Mouse (Mus musculus) intestine, embryonic 14.5 days (tissue): ENCODE measurements at regions not wholly inside any gene's neighbourhood (a gene's known extent, or its start where the extent isn't known, plus 50 kb on each side); places are given as distances from the start of the nearest gene placed in this dataset.

Experiments used
- ATAC-seq: fragments of 200-750 bp; cut with Nextera tagmentation; replicated peaks from 2 replicates; pipeline ENCODE4 v1.8.0; 2017; ENCODE audit warnings: low read depth, moderate number of reproducible peaks, moderate TSS enrichment, moderate library complexity; ENCODE audit not compliant: low FRiP score, low TSS enrichment
- DNase-seq: peaks from one replicate; pipeline ENCODE4 v3.0.0-alpha.2; 2018; ENCODE audit warnings: low spot score
- H3K27ac ChIP-seq: fragments of 300-500 bp; sonication (generic); 2 replicates; pipeline ENCODE4 v1.5.1; 2014; ENCODE audit warnings: low read depth, mild to moderate bottlenecking, control low read depth
- H3K27me3 ChIP-seq: fragments of 300-500 bp; sonication (generic); replicated peaks from 2 replicates; pipeline ENCODE4 v1.6.1; 2014; ENCODE audit warnings: low read length, control low read depth; ENCODE audit not compliant: control insufficient read depth, insufficient read depth
- H3K36me3 ChIP-seq: fragments of 300-500 bp; sonication (generic); 2 replicates; pipeline ENCODE4 v1.6.1; 2014; ENCODE audit warnings: low read length, control low read depth; ENCODE audit not compliant: control insufficient read depth, insufficient read depth
- H3K4me1 ChIP-seq: fragments of 300-500 bp; sonication (generic); replicated peaks from 2 replicates; pipeline ENCODE4 v1.6.1; 2014; ENCODE audit warnings: low read length, control low read depth, mixed read lengths; ENCODE audit not compliant: control insufficient read depth, insufficient read depth
- H3K4me2 ChIP-seq: fragments of 300-500 bp; sonication (generic); 2 replicates; pipeline ENCODE4 v1.6.1; 2014; ENCODE audit warnings: low read length
- H3K4me3 ChIP-seq: fragments of 300-500 bp; sonication (generic); 2 replicates; pipeline ENCODE4 v1.5.1; 2014; ENCODE audit warnings: low read depth, low read length, control low read depth, mixed read lengths
- H3K9ac ChIP-seq: fragments of 300-500 bp; sonication (generic); 2 replicates; pipeline ENCODE4 v1.6.1; 2014; ENCODE audit warnings: mild to moderate bottlenecking, low read length
- H3K9me3 ChIP-seq: fragments of 300-500 bp; sonication (generic); 2 replicates; pipeline ENCODE4 v1.6.1; 2016; ENCODE audit warnings: low read length, control low read depth; ENCODE audit not compliant: control insufficient read depth
- WGBS: fragments of 180-500 bp; shearing (Covaris S2); extraction: QIAGEN DNeasy Blood & Tissue Kit; methylation state at CpG from one replicate; pipeline ENCODE4 v1.1.7; 2014; 5-methylcytosine and 5-hydroxymethylcytosine counted together

DNA sequence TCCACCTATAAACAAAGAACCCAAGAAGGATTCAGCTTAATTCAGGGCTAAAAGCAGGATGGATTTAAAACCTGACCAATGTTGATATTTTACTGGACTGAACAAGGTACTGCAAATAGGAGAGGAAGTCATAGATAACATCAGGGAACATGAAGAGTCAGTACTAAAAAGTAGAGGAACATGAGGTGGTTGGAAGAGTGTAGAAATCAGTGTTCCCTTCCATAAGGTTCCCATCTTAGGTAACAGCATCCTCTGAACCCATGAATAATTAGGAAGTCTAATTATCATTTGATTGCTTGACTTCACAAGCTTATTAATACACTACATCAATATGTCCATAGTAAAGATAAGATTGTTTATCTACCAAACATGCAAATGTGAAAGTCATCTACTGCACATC lies 277.8 kb upstream of the Ngly1 start:
- no peak overlapping the region for H3K27ac ChIP-seq
- H3K36me3 ChIP-seq: no peaks in the 10 kb centered on the region
- H3K9ac ChIP-seq: no peak overlapping the region
- no peak overlapping the region for H3K4me3 ChIP-seq
- no peak overlapping the region for H3K4me2 ChIP-seq
- no peaks in the 10 kb centered on the region for H3K27me3 ChIP-seq
- no peaks in the 10 kb centered on the region for H3K4me1 ChIP-seq
- ATAC-seq: no peak
- no peak for DNase-seq
- H3K9me3 ChIP-seq: no peaks in the 10 kb centered on the region

DNA sequence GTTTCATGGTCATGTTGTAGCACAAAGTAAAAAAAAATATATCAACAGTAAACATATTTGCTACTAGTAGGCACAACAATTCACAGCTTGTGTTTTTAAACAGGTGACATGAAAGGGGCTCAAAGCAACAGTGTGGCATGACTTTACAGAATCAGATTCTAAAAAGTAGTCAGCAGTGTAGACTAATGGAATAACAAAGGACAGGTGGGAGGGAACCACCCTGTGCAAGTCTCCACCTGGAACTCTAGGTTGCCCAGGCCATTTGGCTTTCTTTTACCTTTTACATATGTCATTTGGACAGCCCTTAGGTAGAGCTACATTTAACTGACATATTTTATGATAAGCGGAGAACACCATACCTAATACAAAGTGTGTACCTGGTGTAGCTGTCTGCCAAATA lies 271.7 kb upstream of the Ngly1 start:
- Histone ChIP-seq H3K4me2 (no peak overlapping the region), H3K27me3 (no peaks in the 10 kb centered on the region), H3K9ac (no peak overlapping the region), H3K9me3 (no peaks in the 10 kb centered on the region), H3K4me3 (no peak overlapping the region), H3K36me3 (no peaks in the 10 kb centered on the region), H3K4me1 (no peaks in the 10 kb centered on the region), H3K27ac (no peak overlapping the region)
- ATAC-seq (no peak), DNase-seq (no peak)
- 96% methylated on average over 1 of the region's 1 CpGs for WGBS

DNA sequence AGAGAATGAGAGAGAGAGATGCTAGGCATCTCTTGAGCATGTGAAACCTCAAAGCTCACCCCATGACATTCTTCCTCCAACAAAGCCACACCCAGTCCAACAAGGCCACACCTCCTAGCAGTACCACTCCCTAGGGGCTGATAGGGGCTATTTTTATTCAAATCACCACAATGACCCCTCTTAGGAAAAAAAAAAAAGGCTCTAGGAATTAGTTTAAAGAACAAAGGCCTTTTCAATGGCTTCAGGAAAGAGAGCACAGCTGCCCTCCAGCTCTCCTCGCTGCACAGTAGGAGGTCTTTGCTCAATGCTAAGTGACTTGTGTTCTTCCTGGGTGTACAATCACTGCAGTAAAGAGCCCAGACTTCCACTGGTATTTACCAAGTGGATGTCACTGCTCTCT lies 270.8 kb upstream of the Ngly1 start:
- no peak for DNase-seq
- H3K36me3 ChIP-seq: no peaks in the 10 kb centered on the region
- H3K27me3 ChIP-seq: no peaks in the 10 kb centered on the region
- ATAC-seq: no peak
- WGBS: 32% methylated on average over 1 of the region's 1 CpGs
- no peaks in the 10 kb centered on the region for H3K4me1 ChIP-seq
- H3K4me3 ChIP-seq: no peak overlapping the region
- H3K4me2 ChIP-seq: no peak overlapping the region
- no peaks in the 10 kb centered on the region for H3K9me3 ChIP-seq
- no peak overlapping the region for H3K27ac ChIP-seq
- H3K9ac ChIP-seq: no peak overlapping the region

DNA sequence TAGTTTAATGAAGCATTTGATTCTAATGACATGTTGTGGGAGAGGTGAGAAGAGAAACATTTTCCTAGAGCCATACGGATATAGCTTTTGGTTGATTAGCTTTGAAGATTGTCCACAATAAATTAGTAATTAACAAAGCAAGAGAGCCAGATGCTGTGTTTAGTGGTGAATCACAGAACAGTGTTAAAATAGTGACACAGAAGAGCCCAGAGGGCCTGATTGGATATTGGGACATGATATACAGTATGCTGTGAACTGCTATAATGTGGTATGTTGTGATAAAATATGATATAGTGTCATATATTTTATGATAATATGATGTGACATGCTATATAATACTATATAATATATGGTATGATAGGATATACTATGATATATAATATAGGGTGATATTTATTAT lies 243.7 kb upstream of the Ngly1 start:
- Histone ChIP-seq H3K27ac (no peak overlapping the region), H3K36me3 (no peaks in the 10 kb centered on the region), H3K4me3 (no peak overlapping the region), H3K4me1 (no peaks in the 10 kb centered on the region), H3K9ac (no peak overlapping the region), H3K9me3 (no peaks in the 10 kb centered on the region), H3K27me3 (no peaks in the 10 kb centered on the region), H3K4me2 (no peak overlapping the region)
- 85% methylated on average over 1 of the region's 1 CpGs for WGBS
- ATAC-seq (no peak; the same call in 1 of the 2 replicates), DNase-seq (no peak)

DNA sequence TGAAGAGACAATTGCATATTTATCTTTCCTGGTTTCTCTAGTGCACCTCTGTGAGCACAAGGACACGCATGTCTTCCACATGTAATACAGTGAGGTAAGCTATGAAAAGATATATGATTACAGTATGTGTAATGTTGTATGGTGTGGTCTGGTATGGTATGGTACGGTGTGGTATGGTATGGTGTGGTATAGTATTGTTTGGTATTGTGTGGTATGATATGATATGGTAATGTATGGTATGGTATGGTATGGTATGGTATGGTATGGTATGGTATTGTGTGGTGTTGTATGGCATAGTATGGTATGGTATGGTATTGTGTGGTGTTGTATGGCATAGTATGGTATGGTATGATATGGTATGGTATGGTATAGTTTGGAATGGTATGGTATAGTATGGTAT lies 242.1 kb upstream of the Ngly1 start:
- Histone ChIP-seq H3K4me2 (no peak overlapping the region), H3K4me3 (no peak overlapping the region), H3K27ac (no peak overlapping the region), H3K9ac (no peak overlapping the region), H3K36me3 (no peaks in the 10 kb centered on the region), H3K9me3 (no peaks in the 10 kb centered on the region), H3K4me1 (no peaks in the 10 kb centered on the region), H3K27me3 (no peaks in the 10 kb centered on the region)
- DNase-seq: no peak
- no peak for ATAC-seq
- 92% methylated on average over 2 of the region's 2 CpGs for WGBS

DNA sequence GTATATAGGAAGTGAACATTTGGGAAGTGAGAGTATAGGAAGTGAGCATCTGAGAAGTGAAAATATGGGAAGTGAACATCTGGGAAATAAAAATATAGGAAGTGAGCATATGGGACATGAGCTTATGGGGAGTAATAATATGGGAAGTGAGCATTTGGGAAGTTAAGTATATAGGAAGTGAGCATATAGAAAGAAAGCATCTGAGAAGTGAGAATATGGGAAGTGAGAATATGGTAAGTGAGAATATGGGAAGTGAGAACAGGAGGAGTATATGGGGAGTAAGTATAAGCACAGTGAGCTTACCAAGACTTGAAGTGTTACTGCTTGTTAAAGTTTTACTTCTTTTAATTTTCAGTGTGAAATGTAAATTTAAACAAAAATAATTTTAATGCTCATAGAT lies 239.3 kb upstream of the Ngly1 start:
- DNase-seq: no peak
- no peaks in the 10 kb centered on the region for H3K4me1 ChIP-seq
- H3K4me2 ChIP-seq: no peak overlapping the region
- H3K36me3 ChIP-seq: no peaks in the 10 kb centered on the region
- H3K4me3 ChIP-seq: no peak overlapping the region
- no peaks in the 10 kb centered on the region for H3K27me3 ChIP-seq
- no peaks in the 10 kb centered on the region for H3K9me3 ChIP-seq
- no peak overlapping the region for H3K9ac ChIP-seq
- H3K27ac ChIP-seq: no peak overlapping the region
- ATAC-seq: no peak

DNA sequence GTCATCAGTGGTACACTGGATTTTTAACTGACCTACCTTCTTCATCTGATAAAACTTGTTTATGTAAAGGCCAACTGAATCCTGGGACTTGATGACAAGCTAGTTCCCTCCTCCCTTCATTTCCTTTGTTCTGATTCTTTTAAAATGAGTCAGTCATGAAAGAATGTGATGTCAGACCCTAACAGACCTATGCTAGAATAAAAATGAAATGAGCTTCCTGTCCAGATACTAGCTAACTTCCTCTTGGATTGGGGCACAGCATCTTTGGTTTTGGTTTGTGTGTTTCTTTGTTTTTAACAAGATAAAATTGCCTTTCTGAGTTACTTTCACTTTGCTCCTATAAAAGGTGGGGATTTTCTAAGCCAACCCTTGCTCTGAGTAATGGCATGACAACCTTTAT lies 225.2 kb upstream of the Ngly1 start:
- Histone ChIP-seq H3K36me3 (no peaks in the 10 kb centered on the region), H3K4me1 (no peaks in the 10 kb centered on the region), H3K9me3 (no peaks in the 10 kb centered on the region), H3K4me3 (no peak overlapping the region), H3K9ac (no peak overlapping the region), H3K27me3 (no peaks in the 10 kb centered on the region), H3K27ac (no peak overlapping the region), H3K4me2 (no peak overlapping the region)
- ATAC-seq (no peak), DNase-seq (no peak)

DNA sequence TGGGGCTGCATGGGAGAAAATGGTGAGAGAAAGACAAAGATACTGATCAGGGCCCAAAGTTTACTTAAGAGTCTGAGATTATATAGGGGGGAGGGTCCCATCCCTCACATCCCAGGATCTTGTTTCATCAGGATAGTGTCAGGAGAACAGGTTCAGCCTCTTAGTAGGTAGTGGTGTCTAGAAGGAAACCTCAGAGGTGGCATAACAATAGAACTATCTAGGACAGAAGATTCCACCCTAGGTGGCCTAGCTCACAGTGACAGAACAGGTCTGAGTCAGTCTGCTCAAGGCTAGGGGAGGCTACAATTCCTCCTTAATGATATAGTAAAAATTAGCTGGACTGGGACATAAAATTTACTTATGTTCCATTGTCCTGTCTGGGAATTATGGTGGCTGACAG lies 211.3 kb upstream of the Ngly1 start:
- Histone ChIP-seq H3K27ac (no peak overlapping the region), H3K27me3 (no peaks in the 10 kb centered on the region), H3K4me3 (no peak overlapping the region), H3K36me3 (no peaks in the 10 kb centered on the region), H3K9ac (no peak overlapping the region), H3K4me1 (no peaks in the 10 kb centered on the region), H3K4me2 (no peak overlapping the region), H3K9me3 (no peaks in the 10 kb centered on the region)
- no peak for ATAC-seq
- no peak for DNase-seq

DNA sequence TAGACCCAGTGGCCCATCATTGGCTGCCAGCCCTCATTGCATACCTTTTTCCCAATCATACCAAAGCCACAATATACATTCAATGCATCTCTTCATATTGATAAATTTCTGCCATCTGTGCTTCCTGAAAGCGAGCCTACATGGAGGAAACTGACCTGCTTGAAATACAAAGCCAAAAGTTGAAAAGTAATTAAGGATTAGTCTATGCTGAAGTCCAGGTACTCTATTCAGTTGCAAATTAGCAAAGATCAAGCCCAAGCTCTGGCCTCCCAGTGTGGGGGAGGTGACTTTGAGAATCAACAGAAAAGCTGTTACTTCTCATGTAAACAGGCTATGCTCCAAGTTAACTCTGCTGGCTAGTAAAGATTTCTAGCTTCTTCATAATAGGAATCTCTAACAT lies 210.7 kb upstream of the Ngly1 start:
- H3K36me3 ChIP-seq: no peaks in the 10 kb centered on the region
- no peak overlapping the region for H3K4me2 ChIP-seq
- H3K27ac ChIP-seq: no peak overlapping the region
- 75% methylated on average over 1 of the region's 1 CpGs for WGBS
- H3K4me3 ChIP-seq: no peak overlapping the region
- no peaks in the 10 kb centered on the region for H3K4me1 ChIP-seq
- H3K9me3 ChIP-seq: no peaks in the 10 kb centered on the region
- ATAC-seq: no peak
- H3K9ac ChIP-seq: no peak overlapping the region
- no peak for DNase-seq
- no peaks in the 10 kb centered on the region for H3K27me3 ChIP-seq
